In the genomic region with DNA sequence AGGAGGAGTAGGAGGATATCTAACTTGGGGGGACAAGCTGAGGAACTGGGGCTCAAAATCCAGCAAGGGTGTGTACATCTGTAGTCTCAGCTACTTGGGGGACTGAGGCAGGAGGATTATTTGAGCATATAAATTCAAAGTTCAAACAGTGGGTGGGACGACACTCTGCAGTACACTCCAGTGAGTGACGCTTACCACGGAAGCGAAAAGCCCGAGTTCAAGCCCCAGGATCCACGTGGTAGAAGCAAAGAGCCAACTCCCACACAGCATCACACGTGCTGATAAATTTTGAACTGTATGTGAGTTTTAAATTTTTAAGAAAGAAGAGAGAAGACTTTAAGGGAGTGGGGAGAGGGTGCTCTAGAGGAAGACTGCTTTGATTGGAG, we compare ENCODE assay signal across 8 mouse cellular contexts.
DNase-seq lines count a peak whose midpoint lies in the region; ATAC-seq and TF ChIP-seq lines count a peak whose summit lies in the region.

No protein-coding gene starts in this region.

- peak overlapping the region; percentile 0; the same call in 1 of the 2 replicates for H3K4me2 ChIP-seq in kidney, embryonic 14.5 days (replicated peaks; ENCODE audit: low read depth, low read length)

- H3K36me3 ChIP-seq in kidney, embryonic 14.5 days (ENCODE audit: control insufficient read depth, insufficient read depth, low read length), result no peaks in the 10 kb centered on the region
- H3K36me3 ChIP-seq in kidney, adult 2 months (ENCODE audit: control insufficient read depth, insufficient read depth, low read length), result no peaks in the 10 kb centered on the region
- no peaks in the 10 kb centered on the region for H3K36me3 ChIP-seq in limb, embryonic 10.5 days

- H3K4me3 ChIP-seq in kidney, embryonic 14.5 days (ENCODE audit: low read length), result no peak overlapping the region
- no peak overlapping the region for H3K4me3 ChIP-seq in kidney, adult 2 months (ENCODE audit: insufficient read depth, low read depth, low read length)
- no peak overlapping the region for H3K4me3 ChIP-seq in limb, embryonic 10.5 days

- H3K27ac ChIP-seq in kidney, embryonic 14.5 days (ENCODE audit: low read depth, low read length), result peak overlapping the region; percentile 83; the same call in 1 of the 2 replicates
- no peak overlapping the region for H3K27ac ChIP-seq in kidney, adult 2 months (ENCODE audit: insufficient read depth, low read depth, low read length)
- peak overlapping the region; percentile 83 for H3K27ac ChIP-seq in limb, embryonic 10.5 days

- no peak overlapping the region for H3K9ac ChIP-seq in kidney, embryonic 14.5 days (ENCODE audit: low read depth, low read length)

- WGBS in kidney, embryonic 14.5 days, result 34% methylated on average over 7 of the region's 7 CpGs
- 47% methylated on average over 7 of the region's 7 CpGs for WGBS in kidney, adult 2 months
- WGBS in limb, embryonic 10.5 days, result 70% methylated on average over 7 of the region's 7 CpGs

- no peaks in the 10 kb centered on the region for H3K27me3 ChIP-seq in kidney, embryonic 14.5 days (ENCODE audit: control insufficient read depth, insufficient read depth, low read length)
- H3K27me3 ChIP-seq in kidney, adult 2 months (replicated peaks; ENCODE audit: control insufficient read depth, insufficient read depth, low read length), result no peaks in the 10 kb centered on the region
- H3K27me3 ChIP-seq in limb, embryonic 10.5 days (ENCODE audit: low read depth, poor library complexity, severe bottlenecking), result no peaks in the 10 kb centered on the region

- no peak for DNase-seq in kidney, adult 2 months
- DNase-seq in limb, embryonic 10.5 days (ENCODE audit: low spot score), result no peak
- no peak for DNase-seq in layer of hippocampus, adult 18-20 months (ENCODE audit: low spot score in 2 of 2)
- DNase-seq in urinary bladder, postnatal 36 days (ENCODE audit: low spot score in 2 of 2), result no peak
- no peak for DNase-seq in cerebellum, adult 9-10 months

- peaks cover 25% of the 10 kb centered on the region for H3K4me1 ChIP-seq in kidney, embryonic 14.5 days (ENCODE audit: control insufficient read depth, insufficient read depth, low read length)
- no peaks in the 10 kb centered on the region for H3K4me1 ChIP-seq in kidney, adult 2 months (ENCODE audit: control insufficient read depth, insufficient read depth, low read length)
- peaks cover 45% of the 10 kb centered on the region for H3K4me1 ChIP-seq in limb, embryonic 10.5 days

- H3K9me3 ChIP-seq in kidney, embryonic 14.5 days (ENCODE audit: control insufficient read depth, low read length), result no peaks in the 10 kb centered on the region
- no peaks in the 10 kb centered on the region for H3K9me3 ChIP-seq in limb, embryonic 10.5 days (replicated peaks)

- no peak for TF ChIP-seq CTCF in kidney, adult 2 months (conservative IDR thresholded peaks at IDR 0.05; ENCODE audit: insufficient read depth, insufficient read length, low read depth, low read length)

- ATAC-seq in kidney, embryonic 14.5 days (ENCODE audit: low FRiP score, low TSS enrichment), result no peak
- peak; percentile 44; the same call in 1 of the 2 replicates for ATAC-seq in erythroid progenitor cell, adult 5-6 weeks (replicated peaks; ENCODE audit: low FRiP score, poor library complexity, severe bottlenecking)
- ATAC-seq in monocyte, adult 5-6 weeks (replicated peaks; ENCODE audit: insufficient number of reproducible peaks, low FRiP score, low TSS enrichment, poor library complexity, severe bottlenecking), result 0 out of 2 replicates have a peak, but pooled peaks have one; percentile 11

- TF ChIP-seq POLR2A in kidney, adult 2 months (IDR thresholded peaks at IDR 0.05; ENCODE audit: low read depth, low read length), result no peak
